Comparison of ENCODE assay signal across 8 mouse cellular contexts in the genomic region with DNA sequence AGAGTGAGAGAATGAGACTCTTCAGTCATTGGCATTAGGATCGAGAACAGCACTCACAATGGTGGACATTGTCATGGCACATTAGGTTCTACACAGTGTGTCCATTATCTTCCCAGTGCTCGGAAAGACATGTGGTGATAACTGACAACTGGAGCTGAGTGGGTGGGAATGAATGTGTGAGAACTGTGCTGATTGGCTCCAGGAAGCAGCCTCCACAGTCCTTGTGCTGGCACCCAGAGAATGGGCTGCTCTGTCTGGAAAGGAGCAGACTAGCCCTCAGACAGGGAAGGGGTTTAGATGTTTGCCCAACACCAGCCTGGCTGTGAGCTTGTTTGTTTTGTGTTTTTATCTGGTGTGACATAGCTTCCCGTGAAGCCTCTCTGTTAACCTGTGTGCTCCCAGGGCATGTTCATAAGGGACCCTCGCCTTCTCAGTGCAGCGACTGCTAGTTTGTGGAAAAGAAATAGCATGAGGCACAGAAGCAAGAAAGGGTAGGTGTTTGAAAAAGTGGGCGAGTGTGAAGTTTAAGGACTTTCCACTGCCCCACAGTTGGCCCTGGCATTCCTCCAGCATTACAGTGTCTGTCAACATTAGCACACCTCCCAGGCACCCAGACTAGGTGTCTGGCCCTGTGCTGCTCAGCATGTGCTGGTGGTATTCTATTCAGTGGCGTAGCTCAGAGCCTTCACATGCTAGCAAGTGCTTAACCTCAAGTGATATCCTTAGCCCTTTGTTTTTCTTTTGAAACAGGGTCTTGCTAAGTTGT. TPM values are rescaled to one million over a fixed set of nuclear protein-coding genes. Genes with fewer than 3 reads are reported as not detected.
DNase-seq lines count a peak whose midpoint lies in the region; ATAC-seq and TF ChIP-seq lines count a peak whose summit lies in the region.

No protein-coding gene starts in this region.

- H3K4me2 ChIP-seq in heart, embryonic 12.5 days = no peak overlapping the region
- H3K4me2 ChIP-seq in intestine, embryonic 15.5 days (replicated peaks) = no peak overlapping the region
- H3K4me2 ChIP-seq in liver, postnatal 0 days (ENCODE audit: low read depth, low read length) = no peak overlapping the region

- H3K36me3 ChIP-seq in heart, embryonic 12.5 days = no peaks in the 10 kb centered on the region
- no peaks in the 10 kb centered on the region for H3K36me3 ChIP-seq in intestine, embryonic 15.5 days
- no peaks in the 10 kb centered on the region for H3K36me3 ChIP-seq in liver, postnatal 0 days (replicated peaks; ENCODE audit: insufficient read depth, low read length)

- ATAC-seq in heart, embryonic 12.5 days (ENCODE audit: insufficient number of reproducible peaks, low FRiP score) = peak; percentile 48; the same call in 1 of the 2 replicates
- peak; percentile 65; the same call in 1 of the 2 replicates for ATAC-seq in intestine, embryonic 15.5 days
- ATAC-seq in liver, postnatal 0 days = peak; percentile 87

- H3K4me1 ChIP-seq in heart, embryonic 12.5 days (replicated peaks) = peaks cover 33% of the 10 kb centered on the region
- H3K4me1 ChIP-seq in intestine, embryonic 15.5 days (replicated peaks) = no peaks in the 10 kb centered on the region
- peaks cover 35% of the 10 kb centered on the region for H3K4me1 ChIP-seq in liver, postnatal 0 days (ENCODE audit: insufficient read depth)

- H3K27ac ChIP-seq in heart, embryonic 12.5 days (ENCODE audit: poor library complexity, severe bottlenecking) = peak overlapping the region; percentile 27
- no peak overlapping the region for H3K27ac ChIP-seq in intestine, embryonic 15.5 days
- peak overlapping the region; percentile 68 for H3K27ac ChIP-seq in liver, postnatal 0 days (ENCODE audit: low read depth)

- TF ChIP-seq EP300 in liver, postnatal 0 days (IDR thresholded peaks at IDR 0.05; ENCODE audit: low read depth) = no peak

- H3K27me3 ChIP-seq in heart, embryonic 12.5 days (replicated peaks) = no peaks in the 10 kb centered on the region
- no peaks in the 10 kb centered on the region for H3K27me3 ChIP-seq in intestine, embryonic 15.5 days (replicated peaks)
- H3K27me3 ChIP-seq in liver, postnatal 0 days (ENCODE audit: insufficient read depth, low read length) = no peaks in the 10 kb centered on the region

- H3K4me3 ChIP-seq in heart, embryonic 12.5 days = no peak overlapping the region
- H3K4me3 ChIP-seq in intestine, embryonic 15.5 days (replicated peaks) = no peak overlapping the region
- H3K4me3 ChIP-seq in liver, postnatal 0 days (ENCODE audit: low read depth, low read length) = no peak overlapping the region

- intact Hi-C loops in heart, postnatal 10 days (cut with DNase I) = no loop called here

- no peak for TF ChIP-seq CTCF in liver, postnatal 0 days (IDR thresholded peaks at IDR 0.05; ENCODE audit: low read depth)

- WGBS in heart, embryonic 12.5 days = 32% methylated on average over 7 of the region's 7 CpGs
- WGBS in intestine, embryonic 15.5 days = 61% methylated on average over 7 of the region's 7 CpGs
- WGBS in liver, postnatal 0 days (ENCODE audit: insufficient replicate concordance) = 48% methylated on average over 7 of the region's 7 CpGs

- no peak for DNase-seq in heart, postnatal 10 days
- peak; percentile 94 for DNase-seq in brain, adult 2 months (ENCODE audit: low read depth, low spot score)
- peak; percentile 72 for DNase-seq in liver, postnatal 0 days
- no peak for DNase-seq in gastrocnemius, adult 18-20 months (ENCODE audit: low spot score)
- no peak for DNase-seq in spleen, postnatal 4 days (ENCODE audit: low spot score in 2 of 2)
- DNase-seq in yolk sac, embryonic 10.5 days (ENCODE audit: low spot score) = no peak

- no peaks in the 10 kb centered on the region for H3K9me3 ChIP-seq in heart, embryonic 12.5 days (replicated peaks)
- H3K9me3 ChIP-seq in intestine, embryonic 15.5 days = no peaks in the 10 kb centered on the region
- H3K9me3 ChIP-seq in liver, postnatal 0 days (ENCODE audit: low read length) = no peaks in the 10 kb centered on the region

- H3K9ac ChIP-seq in heart, embryonic 12.5 days = no peak overlapping the region
- H3K9ac ChIP-seq in intestine, embryonic 15.5 days = no peak overlapping the region
- H3K9ac ChIP-seq in liver, postnatal 0 days (replicated peaks) = no peak overlapping the region

RNA-seq across cellular contexts. Expression of gene Inpp4a, which starts 51.4 kb away (rescaled TPM):
- 14.9 and 15.4 TPM in 2 replicates for polyA plus RNA-seq in heart, embryonic 12.5 days (2016; fragmentation: Nextera tagmentation; extraction: Ambion mirVana)
- total RNA-seq in heart, postnatal 10 days (2021) = 10 to 100 TPM; 17.3 to 18.6 TPM
- polyA plus RNA-seq in intestine, embryonic 15.5 days (2015; fragmentation: Nextera tagmentation; extraction: Ambion mirVana) = 12.8 and 13.3 TPM in 2 replicates
- 5.0 and 6.7 TPM in 2 replicates for polyA plus RNA-seq in liver, postnatal 0 days (2015; fragmentation: Nextera tagmentation; extraction: Ambion mirVana)
- total RNA-seq in gastrocnemius, adult 18-20 months (2021) = 10 to 100 TPM; 18.8 to 19.2 TPM

Comparison
In these comparisons a context has a peak if more than half of its experiments do, and no peak if none do; other contexts are left out.
1. DNase-seq: peak in brain, adult 2 months (single experiment) and liver, postnatal 0 days (single experiment); none in heart, postnatal 10 days (0 of 2), gastrocnemius, adult 18-20 months (single experiment), spleen, postnatal 4 days (0 of 2) and yolk sac, embryonic 10.5 days (single experiment).
2. Peak in every context shown above with its lines, with median percentiles within 50 percentile points of each other: ATAC-seq.